Mouse (Mus musculus) adipocyte (in vitro differentiated cells): ENCODE data around the gene Psmf1.
A peak's percentile ranks its signal among the peaks of the same experiment; 100 is the strongest.

Source experiments
- DNase-seq: peaks from one replicate; pipeline ENCODE4 v3.0.0-alpha.2; 2016; ENCODE audit warnings: low spot score

The Psmf1 gene

GRCm38 (mm10) chr2:151735422-151735821 is 8.6 kb downstream of the Psmf1 start:
- DNase-seq, result no peak

- DNase-seq, result no peak
These were observed 10.7 kb downstream of the Psmf1 start for GRCm38 (mm10) chr2:151733151-151733865.

GRCm38 (mm10) chr2:151724094-151724493 is 19.9 kb downstream of the Psmf1 start:
- DNase-seq, result no peak

GRCm38 (mm10) chr2:151716318-151717055 is 27.5 kb downstream of the Psmf1 start:
- DNase-seq, result no peak

GRCm38 (mm10) chr2:151715526-151715925 is 28.5 kb downstream of the Psmf1 start:
- no peak for DNase-seq

GRCm38 (mm10) chr2:151712647-151713046 is 31.3 kb downstream of the Psmf1 start:
- peak; percentile 40 for DNase-seq

- DNase-seq, result no peak
These were observed 41.2 kb downstream of the Psmf1 start for GRCm38 (mm10) chr2:151702851-151703190.

GRCm38 (mm10) chr2:151702146-151702850 is 41.7 kb downstream of the Psmf1 start:
- DNase-seq, result no peak

- no peak for DNase-seq
These were observed 42.5 kb downstream of the Psmf1 start, which contains the start of gene Tmem74b for GRCm38 (mm10) chr2:151701231-151702145. Gene Tmem74b (plus strand): TSS chr2:151702008.

- DNase-seq, result no peak
These were observed 61.0 kb downstream of the Psmf1 start for GRCm38 (mm10) chr2:151682976-151683375.

- DNase-seq, result peak; percentile 27
These were observed 61.6 kb downstream of the Psmf1 start for GRCm38 (mm10) chr2:151682357-151682756.

- DNase-seq, result no peak
These were observed 67.8 kb downstream of the Psmf1 start for GRCm38 (mm10) chr2:151676234-151676633.

- DNase-seq, result no peak
These were observed 73.0 kb downstream of the Psmf1 start for GRCm38 (mm10) chr2:151670968-151671329.

- no peak for DNase-seq
These were observed 73.7 kb downstream of the Psmf1 start for GRCm38 (mm10) chr2:151670026-151670967.

- DNase-seq, result no peak
These were observed 75.6 kb downstream of the Psmf1 start, which contains the start of gene Rad21l for GRCm38 (mm10) chr2:151668433-151668832. Gene Rad21l (minus strand): TSS chr2:151668533.
